Mouse (Mus musculus) lung, adult 2 months (tissue): Measurements from ENCODE around the gene Pcdh7.

ENCODE experiments used
- CTCF ChIP-seq: fragments of 200-500 bp; IDR thresholded peaks from 2 replicates; pipeline ENCODE4 v1.5.1; 2011; ENCODE audit warnings: mild to moderate bottlenecking, low read length, control low read depth; ENCODE audit not compliant: insufficient read depth
- POLR2A ChIP-seq: fragments of 200-500 bp; IDR thresholded peaks from 2 replicates; pipeline ENCODE4 v1.6.1; 2011; ENCODE audit warnings: low read depth, mild to moderate bottlenecking, control low read depth, low read length, borderline replicate concordance; ENCODE audit errors: extremely low read depth

DNA sequence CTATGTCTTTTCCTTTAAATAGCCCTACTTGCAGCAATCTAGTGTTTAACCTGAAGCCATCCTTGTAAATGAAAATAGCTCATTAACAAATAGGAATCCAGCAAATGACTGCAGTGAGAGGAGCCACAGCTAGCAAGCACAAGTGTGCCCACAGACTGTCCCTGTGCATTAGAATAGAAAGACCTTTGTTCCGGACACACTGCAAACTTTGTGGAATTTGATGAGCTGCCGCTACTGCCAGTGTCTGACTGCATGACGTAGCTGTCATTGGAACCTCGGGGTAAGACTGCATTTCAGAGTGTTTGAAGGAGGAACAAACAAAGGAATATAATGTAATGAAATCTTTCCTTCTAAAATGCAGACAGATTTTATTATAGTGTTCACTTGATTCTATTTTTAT, 326.4 kb downstream of the Pcdh7 start:
- TF ChIP-seq CTCF (no peak), POLR2A (no peak)
